Mouse (Mus musculus) cerebellum, adult 18-20 months (tissue): ENCODE data around the gene Adam11.
"Not testable (repeated sequence)": the region's sequence is repeated elsewhere in the genome, so short reads cannot be mapped to it uniquely, and the experiment has no call there.

Experiments used
- DNase-seq, 2 experiments: peaks; one replicate each; pipeline ENCODE4 v3.0.0; 2021

The Adam11 gene

DNA sequence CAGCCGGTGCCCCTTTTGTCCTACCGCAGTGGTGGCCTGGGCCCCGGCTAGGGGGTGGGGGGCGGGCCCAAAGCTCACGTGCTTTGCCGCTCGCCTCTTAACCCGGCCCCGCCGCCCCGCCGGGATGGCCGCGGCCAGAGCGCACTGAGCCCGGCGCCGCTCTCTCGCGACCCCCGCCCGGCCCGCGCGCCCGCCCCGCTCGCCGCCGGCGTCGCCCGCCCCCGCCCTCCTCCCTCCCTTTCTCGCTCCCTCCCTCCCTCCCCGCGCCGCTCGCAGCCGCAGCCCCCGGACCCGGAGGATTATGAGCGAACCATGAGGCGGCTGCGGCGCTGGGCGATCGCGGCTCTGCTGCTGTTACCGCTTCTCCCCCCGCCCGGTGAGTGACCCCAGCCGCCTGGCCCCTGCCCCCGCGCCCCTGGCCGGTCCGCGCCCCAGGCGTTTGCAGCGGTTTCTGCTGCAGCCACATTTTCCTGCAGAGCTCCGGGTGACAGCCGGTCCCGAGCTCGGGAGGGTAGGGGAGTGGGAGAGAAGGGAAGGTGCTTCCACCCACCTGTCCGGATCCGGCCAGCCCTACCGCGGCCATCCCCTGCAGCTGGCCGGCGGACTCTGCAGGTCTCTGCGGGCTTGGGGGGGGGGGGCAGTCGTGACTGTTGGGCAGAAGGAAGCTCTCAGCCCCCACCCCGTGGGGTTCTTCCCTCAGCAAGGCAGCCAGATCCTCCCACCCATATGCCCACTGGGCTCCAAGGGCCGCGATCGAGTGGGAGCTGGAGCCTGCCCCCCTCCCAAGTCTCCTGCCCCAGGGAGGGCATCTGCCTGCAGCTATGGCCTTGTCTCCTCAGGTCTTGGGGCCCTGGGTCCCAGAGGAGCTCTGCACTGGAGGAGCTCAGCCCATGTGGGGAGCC, at the start of gene Adam11:
Gene Adam11 (plus strand): TSS at position 131 of the 902 bp plus-strand sequence.
- peak; percentile 51 to 67 for DNase-seq

DNA sequence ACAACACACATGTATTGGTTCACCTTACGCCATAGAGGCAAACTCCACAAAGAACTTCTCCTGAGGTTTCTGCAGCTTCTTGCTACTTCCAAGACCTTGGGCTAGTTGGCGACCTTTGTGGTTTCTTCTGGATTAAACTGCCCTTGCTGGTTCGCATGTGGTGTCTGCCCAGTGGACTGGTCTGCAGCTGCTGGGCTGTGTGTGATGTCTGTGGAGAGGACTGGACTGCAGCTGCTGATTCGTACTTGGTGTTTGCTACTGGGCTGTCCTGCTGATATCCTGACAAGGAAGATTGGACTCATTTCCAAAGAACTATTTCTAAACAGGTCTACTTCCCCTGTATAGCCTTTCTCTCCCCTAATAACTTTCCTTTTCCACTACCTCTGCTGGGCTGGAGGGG, 48.8 kb upstream of the Adam11 start:
- DNase-seq: no peak

DNA sequence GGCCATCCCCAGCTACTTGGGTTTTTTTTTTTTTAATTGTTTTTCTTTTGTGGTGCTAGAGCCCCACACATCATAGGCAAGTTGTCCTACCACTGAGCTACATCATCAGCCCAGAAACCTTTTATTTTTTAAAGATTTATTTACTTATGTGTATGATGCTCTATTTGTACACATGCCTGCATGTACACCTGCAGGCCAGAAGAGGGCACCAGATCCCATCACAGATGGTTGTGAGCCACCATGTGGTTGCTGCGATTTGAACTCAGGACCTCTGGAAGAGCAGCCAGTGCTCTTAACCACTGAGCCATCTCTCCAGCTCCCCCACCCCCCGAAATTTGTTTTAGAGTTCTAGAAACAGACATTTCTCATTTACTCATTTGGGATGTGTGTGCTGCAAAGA, 46.7 kb upstream of the Adam11 start:
- DNase-seq: not testable (repeated sequence)

DNA sequence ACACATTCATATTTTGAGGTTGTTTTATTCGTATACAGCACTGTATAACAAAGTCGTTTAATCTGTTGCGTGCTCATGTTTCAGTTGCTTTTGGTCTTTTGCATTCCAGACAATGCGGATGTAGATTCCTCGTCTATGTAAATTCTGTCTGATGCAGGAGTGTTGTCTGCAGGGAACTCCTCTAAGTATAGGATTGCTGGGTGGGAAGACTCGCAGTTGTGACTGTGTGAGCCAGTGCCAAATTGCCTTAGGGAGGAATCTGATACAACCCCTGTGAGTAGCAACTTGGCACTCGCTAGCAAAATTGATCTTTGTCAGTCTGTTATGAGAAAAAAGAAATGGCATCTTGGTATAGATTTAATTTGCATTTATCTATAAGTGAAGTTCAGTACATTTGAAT, 45.1 kb upstream of the Adam11 start:
- no peak for DNase-seq

DNA sequence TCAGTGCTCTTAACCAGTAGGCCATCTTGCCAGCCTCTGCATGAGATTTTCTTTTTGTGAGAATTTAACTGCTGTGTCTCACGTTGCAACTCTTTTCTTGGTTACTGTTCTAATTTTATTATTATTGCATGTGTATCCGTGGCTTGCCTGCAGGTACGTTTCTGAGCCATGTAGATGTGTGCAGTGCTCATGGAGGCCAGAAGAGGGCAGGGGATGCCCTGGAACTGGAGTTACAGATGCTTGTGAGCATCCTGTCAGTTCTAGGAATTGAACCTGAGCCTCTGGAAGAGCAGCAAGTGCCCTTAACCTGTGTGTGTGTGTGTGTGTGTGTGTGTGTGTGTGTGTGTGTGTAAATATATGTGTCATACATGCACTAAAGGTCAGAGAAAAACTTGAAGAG, 35.7 kb upstream of the Adam11 start:
- DNase-seq: peak; percentile 34 to 43

DNA sequence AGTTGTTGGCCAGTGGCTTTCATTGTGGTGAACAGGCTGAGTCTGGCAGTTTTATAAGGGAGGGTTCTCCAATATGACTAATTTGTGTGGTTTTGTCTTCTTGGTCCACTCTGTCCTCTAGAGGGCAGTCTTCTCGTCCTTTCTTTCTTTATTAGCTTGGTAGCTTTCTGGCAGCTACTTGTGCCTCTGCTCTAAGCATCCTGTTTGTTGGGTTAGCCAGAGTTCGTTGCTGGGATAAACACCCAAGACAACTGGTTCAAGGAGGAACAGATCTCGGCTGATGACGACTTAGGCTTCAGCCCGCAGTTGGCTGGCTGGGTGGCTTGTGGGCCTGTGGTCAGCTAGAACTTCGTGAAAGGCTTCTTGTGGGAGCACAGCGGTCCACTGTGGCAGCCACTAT, 32.6 kb upstream of the Adam11 start:
- DNase-seq: peak; percentile 54 to 59

DNA sequence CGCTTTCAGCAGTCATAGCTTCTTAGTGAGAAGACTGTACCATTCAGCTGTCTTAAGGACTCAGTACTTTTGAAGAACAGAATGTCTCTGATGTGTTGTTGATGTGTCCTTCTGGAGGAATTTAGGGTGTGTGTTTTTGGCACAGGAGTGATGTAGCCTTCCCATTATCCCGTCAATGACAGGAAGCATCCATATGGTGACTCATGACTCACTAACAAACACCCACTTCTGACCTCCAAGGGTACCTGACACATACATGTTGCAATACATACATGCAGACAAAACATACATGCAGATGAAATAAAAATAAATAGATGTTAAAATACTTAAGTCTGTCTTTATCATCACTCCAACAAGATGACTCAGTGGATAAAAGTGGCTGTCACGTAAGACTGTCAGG, 31.4 kb upstream of the Adam11 start:
- DNase-seq: no peak

DNA sequence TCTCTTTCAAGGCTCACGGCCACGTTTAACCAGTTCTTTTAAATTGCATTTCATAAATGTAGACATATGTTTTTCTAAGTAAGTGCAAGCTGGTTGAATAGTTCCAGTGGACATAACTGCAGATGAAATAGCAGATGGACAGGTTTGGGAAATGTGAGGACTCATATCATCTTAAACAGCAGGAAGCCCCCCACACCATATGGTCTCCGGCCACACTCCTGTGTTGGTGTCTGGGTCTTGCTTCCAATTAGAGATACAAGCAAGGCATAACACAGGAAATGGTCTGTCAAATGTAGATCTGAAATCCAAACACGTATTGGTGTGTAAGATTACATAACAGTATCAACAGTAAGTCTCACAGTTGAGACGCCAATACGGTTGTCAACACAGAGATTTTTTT, 29.9 kb upstream of the Adam11 start:
- DNase-seq: peak; percentile 46 to 62

DNA sequence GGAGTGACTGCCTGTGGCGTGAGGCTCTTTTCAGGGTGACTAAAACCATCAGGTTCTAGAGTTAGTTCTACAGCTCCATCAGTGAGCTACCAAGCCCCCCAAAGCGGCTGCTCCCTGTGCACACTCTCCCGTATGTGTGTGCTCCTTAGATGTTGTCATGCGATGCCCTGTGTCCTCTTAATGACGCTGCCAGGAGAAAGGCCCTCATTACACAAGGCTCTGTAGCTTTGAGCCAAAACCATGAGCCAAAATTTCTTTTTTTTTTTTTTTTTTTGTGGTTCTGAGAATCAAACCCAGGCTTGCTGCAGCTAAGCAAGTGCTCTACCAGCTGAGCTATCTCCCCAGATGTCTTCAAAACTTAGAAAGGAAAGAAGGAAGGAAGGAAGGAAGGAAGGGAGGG, 28.1 kb upstream of the Adam11 start:
- no peak for DNase-seq

DNA sequence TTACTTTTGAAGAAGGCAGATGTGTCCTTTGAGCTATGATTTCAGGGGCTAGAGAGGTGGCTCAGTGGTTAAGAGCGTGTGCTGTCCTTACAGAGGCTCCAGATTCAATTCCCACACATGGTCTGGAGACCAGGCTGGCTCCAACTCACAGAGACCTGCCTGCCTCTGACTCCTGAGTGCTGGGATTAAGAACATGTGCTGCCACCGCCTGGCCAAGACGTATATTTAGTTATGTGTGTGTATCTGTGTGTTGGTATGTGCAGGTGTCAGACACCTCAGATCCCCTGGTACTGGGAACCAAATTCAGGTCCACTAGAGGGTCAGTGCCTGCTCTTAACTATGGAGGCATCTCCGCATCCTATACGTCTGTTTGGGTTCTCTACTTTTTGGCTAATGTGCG, 26.3 kb upstream of the Adam11 start:
- no peak for DNase-seq

DNA sequence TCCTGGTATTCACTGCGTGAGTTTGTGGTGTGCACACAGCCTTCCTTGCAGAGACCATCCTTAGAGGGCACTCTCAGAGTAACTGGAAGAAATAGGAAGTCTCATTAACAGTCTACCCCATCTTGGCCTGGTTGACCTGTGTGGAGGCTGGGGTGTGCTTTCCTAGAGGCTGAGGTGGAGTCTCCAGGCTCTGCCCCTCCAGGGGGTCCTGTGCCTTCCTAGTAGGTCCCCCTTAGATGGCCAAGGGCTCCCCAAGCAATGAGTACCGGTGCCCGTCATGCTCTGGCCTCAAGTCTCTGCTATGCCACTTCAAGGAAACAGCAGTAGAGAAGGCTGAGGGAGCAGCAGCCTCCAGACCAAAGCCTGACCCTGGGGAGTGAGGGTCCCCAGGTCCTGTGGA, 23.2 kb upstream of the Adam11 start:
- DNase-seq: peak in 1 of 2 experiments; percentile 27

DNA sequence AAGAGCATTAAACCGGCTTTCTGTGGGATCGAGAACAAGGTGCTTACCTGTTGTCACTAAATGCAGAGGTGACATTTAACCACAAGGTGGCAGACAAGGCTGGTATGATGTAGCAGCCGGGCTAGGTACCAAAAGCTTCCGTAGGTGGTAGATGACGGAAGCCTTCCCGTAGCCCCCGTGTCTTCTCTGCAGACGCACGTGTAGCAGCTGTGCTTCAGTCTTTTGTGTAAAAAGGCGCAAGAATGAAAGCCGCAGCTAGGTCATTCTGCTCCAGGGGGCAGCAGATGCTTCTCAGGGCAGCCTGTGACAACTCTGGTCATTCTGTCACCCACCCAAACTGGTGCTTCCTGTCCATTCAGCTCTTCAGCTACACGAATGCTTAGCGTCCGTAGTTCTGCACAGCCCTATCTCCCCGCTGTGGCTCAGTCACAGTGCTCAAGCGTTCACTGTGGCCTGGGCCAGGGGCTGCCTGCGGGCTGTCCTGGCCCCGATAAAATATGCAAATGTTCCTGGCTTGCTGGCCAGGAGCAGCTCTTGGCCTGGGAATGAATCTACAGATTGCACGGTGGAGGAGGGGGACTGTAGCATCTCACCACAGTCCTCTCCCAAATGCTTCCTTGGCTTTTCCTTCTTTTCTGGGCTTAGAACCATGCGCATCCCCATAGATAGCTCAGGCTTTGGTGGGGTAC, 21.8 kb upstream of the Adam11 start:
- DNase-seq: peak; percentile 85 to 87

DNA sequence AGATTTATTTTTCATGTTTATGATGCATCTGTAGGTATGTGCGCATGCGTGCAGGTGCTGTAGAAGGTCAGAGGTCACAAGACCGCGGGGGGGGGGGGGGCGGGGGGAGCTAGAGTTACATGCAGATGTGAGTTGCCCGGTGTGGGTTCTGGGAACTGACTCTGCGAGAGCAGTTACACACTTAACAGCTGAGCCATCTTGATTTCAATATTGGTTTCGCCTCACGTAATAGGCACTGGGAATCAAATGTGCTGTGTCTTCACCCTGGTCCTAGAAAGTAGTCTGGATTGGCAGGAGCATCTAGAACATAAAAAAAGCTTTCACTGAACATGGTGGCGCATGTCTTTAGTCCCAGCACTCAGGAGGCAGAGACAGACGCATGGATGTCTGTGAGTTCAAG, 20.6 kb upstream of the Adam11 start:
- no peak for DNase-seq

DNA sequence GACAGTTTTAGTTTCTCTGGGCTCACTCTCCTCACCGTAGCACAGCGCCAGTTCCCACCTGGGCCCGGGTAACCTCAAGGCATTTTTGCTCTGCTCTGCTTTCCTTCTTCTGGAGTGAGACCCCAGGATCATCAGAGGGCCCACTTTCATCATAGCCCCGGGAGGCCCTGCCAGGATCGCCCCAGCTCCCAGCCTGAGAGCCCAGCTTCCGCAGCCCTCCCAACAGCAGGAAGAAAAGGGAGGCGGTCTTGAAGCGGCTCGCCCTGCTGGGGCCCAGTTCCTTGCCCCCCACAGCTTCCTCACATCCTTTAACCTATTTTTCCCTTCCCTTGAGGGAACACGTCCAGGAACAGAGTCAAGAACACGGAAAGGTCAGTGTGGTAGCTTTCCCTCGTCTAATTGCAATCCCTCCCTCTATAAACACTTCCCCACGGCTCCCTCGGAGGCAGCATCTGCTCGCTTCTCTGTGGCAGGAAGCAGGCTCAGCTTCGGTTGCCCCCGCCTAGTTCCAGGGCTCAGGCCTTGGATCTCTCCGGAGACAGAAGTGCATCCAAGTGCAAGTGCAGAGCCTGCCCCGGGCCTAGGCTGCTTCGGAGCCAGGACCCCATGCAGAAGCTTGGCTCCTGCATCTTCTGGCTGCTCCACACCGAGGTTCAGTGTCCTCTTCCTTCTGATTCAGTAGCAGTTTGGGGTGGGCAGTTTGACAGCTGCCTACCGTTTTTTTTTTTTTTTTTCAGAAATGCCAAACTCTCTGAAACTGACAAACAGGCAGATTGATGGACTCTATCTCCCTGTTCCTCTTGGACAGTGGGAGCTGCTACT, 19.9 kb upstream of the Adam11 start:
- DNase-seq: peak; percentile 86 to 93

DNA sequence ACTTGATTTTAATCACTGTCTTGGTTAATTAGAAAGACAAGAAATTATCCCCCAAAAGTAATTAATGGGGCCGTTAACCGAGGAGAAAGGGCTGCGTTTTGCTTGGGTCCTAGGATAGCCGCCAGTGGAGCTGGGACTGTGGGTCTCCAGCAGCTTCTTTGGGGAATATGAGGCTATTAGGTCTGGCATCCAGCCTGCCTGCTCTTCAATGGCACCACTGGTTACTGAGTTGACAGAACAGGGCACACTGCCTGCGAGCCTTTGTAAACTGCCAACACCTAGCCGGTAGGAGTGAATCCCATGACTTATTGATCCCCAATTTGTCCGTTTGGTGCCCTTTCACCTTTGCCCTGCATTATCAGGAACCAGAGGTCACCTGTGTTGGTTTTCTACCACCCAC, 19.2 kb upstream of the Adam11 start:
- peak; percentile 39 to 54 for DNase-seq

DNA sequence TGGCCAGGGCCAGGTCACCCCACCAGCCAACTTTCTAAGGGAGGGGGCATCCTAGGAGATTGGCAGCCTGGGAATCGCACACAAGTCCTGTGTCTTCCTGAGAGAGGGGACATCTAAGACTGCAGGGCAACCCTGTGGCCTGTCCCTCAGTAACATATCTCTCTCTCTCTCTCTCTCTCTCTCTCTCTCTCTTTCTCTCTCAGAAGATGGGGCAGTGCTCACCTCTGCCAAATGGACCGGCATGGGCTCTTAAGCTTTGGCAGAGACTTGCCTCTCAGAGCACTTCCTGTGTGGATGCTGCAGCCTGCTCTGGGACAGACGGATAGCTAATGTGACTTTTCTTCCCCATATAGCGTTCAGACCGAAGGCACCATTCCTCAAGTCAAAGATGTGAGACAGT, 18.4 kb upstream of the Adam11 start:
- DNase-seq: peak; percentile 46 to 47

DNA sequence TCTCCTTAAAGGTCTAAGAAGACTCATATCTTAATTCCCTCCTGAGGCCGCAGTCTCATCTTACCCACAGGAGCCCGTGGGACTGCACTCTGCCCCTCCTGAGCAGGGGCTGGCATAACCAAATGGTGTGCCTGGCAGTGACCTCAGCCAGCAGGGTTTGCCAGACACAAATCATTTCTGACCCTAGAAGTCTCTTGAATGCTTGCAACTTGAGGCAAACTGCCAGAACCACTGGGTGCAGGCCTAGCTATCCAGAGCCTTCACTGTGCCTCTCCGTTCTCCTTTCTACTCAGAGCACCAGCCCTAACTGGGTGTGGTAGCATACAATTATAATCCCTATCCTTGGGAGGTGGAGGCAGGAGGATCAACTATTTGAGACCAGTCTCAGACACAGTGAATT, 16.5 kb upstream of the Adam11 start:
- DNase-seq: peak; percentile 30 to 35

DNA sequence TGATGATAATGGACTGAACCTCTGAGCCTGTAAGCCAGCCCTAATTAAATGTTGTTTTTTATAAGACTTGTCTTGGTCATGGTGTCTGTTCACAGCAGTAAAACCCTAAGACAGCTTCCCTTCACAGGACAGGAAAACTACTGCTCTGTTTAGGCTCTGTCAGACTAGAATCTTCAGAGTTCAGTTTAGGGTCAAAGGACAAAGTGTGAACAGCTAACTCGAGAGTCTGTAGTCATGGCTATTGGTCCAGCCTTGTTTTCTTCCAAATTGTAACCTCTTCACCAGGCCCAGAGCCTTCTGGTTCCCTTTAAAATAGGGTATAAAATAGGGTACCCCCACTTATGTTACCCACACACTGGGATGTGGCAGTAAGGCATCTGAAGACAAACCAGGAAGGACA, 13.4 kb upstream of the Adam11 start:
- DNase-seq: peak in 1 of 2 experiments; percentile 11

DNA sequence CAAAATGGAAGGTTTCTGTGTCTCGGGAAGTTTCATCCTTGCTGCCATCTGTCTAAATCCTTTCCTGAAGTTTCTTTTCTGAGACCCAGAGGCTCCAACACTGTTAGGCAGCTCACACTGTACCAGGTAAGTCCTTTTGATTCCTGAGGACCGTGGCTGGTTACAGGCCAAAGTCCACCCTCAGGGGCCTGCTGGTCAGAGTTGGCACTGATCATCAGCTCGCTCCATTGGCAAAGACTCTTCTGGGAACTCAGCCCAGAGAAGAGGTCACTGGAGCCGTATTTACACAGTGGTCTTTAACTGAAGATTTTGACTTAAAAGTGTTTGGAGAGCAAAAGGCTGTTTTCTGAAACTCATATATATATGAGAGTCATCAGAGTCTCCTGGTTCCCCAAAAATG, 12.9 kb upstream of the Adam11 start:
- DNase-seq: peak; percentile 80 to 87

DNA sequence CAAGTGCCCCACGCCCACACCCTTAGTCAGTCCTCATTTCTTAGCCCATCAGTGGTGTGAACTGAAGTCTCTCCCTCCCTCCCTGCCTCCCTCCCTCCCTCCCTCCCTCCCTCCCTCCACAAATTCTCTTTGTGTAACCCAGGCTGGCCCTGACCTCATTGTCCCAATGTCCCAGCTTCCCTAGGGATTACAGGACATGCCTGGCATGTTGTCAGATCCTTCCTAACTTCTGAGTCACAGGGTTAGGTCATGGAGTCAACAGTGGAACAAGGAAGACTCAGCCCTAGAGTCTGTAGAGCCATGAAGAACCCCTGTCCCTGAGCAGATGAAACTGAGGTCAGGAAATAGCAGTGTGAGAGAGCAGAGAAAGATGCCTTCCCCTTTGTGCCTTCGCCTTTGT, 11.5 kb upstream of the Adam11 start:
- DNase-seq: peak in 1 of 2 experiments; percentile 6

DNA sequence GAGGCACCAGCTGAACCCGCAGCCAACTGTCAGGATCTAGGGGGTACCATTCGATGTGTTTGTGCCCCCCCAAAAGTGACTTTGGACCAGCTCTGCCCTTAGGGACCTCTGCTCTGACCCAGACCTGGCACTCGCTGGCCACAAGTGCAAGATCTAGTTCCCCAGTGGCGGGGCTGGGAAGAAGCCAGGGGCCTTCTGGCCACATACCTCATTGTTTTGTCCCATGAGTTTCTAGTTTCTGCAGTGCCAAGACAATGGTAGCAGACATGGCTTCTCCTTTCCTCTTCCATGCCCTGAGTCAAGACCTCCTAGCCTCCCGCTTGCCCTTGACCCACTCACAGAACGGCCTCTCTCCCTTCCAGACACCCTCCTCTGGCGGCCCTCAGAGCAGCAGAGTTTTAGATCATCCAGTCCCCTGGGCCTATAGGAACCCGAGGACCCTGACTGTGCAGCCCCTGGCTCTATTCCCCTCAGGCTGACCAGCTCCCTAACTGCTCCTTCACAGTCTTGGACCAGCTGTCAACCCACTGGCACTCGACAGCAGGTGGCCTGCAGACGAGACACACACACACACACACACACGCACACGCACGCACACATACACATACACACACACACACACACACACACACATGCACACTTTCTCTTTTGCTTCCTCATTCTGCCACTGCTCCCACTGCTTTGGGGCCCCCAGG, 8.2 kb upstream of the Adam11 start:
- DNase-seq: peak; percentile 32 to 40

DNA sequence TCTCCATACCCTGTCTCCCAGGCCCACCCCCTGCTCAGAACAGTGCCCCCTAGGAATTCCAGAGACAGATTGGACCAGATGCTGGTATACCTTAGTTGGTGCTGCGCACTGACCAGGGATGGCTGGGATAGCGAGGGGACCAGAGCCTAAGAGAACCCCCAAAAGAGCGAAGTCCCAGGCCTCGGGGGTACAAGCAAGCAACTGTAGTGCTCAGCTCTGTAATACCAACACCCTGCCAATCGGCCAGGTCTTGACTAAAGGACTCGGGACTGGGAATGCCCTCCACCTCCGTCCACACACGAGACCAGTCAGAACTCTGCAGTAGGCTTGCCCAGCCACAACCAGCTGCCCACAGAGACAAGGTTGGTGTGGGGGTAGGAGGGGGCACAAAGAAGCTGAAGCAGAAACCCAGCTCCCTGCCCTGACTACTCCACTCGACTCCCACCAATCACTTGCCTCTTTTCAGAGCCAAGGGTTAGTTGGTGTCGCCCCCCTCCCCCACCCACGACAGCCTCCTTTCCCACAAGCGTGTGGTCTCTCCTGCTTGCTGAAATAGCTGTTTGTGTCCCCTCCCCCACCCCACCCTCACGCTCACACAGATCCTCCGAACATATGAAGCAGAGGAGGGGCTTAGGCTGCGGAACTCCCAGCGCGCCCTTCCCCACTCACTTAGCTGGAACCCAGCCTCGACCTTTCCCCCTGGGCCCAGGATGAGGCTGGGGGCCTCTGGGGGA, 7.5 kb upstream of the Adam11 start:
- no peak for DNase-seq
